ENCODE assay signal across 22 mouse cellular contexts in the genomic region with DNA sequence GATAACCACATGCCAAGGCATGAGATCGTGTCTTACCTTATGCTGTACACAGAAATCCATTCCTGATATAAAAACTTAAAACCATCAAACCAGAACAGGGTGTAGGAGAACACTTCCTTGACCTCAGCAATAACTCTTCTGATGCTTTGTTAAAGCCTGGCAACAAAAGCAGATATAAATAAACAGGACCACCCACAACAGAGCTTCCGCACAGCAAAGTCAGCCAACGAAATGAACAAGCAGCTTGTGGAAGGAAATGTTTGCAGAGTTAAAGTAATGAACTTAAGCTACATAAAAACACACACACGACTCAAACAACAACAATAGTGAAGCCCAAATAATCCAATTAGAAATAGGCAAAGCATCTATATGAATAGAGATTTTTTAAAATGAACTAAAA. TPM values are rescaled to one million over a fixed set of nuclear protein-coding genes. Genes with fewer than 3 reads are reported as not detected.
A peak's percentile ranks its signal among the peaks of the same experiment; 100 is the strongest.
DNase-seq lines count a peak whose midpoint lies in the region; ATAC-seq lines count a peak whose summit lies in the region.
"Had no signal": no experiment of that assay in that cellular context is flagged by ENCODE, and none has a peak within 500 bp of the region (broad histone marks: within the 10 kb centered on the region; RNA-seq: fewer than 3 reads in every experiment).

No protein-coding gene starts in this region.

- WGBS in kidney, embryonic 16.5 days = 39% methylated on average over 4 of the region's 4 CpGs
- WGBS in kidney, embryonic 15.5 days = 39% methylated on average over 4 of the region's 4 CpGs

- ATAC-seq in kidney, embryonic 16.5 days (ENCODE audit: low FRiP score, low TSS enrichment) = no peak
- no peak for ATAC-seq in kidney, embryonic 15.5 days (replicated peaks; ENCODE audit: low FRiP score)
- ATAC-seq: CD4-positive, CD25-positive, alpha-beta regulatory T cell, adult 4 months; forebrain, embryonic 14.5 days; forebrain, postnatal 0 days had no signal

- peaks cover 22% of the 10 kb centered on the region for H3K4me1 ChIP-seq in kidney, embryonic 16.5 days (ENCODE audit: insufficient read depth, low read length)
- H3K4me1 ChIP-seq in kidney, embryonic 15.5 days = peaks cover 17% of the 10 kb centered on the region

- H3K27me3 ChIP-seq in kidney, embryonic 16.5 days (ENCODE audit: insufficient read depth, low read length) = no peaks in the 10 kb centered on the region
- no peaks in the 10 kb centered on the region for H3K27me3 ChIP-seq in kidney, embryonic 15.5 days
- H3K27me3 ChIP-seq: embryonic facial prominence, embryonic 12.5 days; embryonic facial prominence, embryonic 15.5 days; hindbrain, embryonic 12.5 days had no signal

- H3K4me3 ChIP-seq in kidney, embryonic 16.5 days (ENCODE audit: low read length) = no peak overlapping the region
- H3K4me3 ChIP-seq in kidney, embryonic 15.5 days (replicated peaks) = no peak overlapping the region
- H3K4me3 ChIP-seq: embryonic facial prominence, embryonic 12.5 days; embryonic facial prominence, embryonic 15.5 days; gastrocnemius, adult 2 months; hindbrain, embryonic 12.5 days had no signal

- H3K9ac ChIP-seq in kidney, embryonic 16.5 days (replicated peaks; ENCODE audit: low read length) = no peak overlapping the region
- no peak overlapping the region for H3K9ac ChIP-seq in kidney, embryonic 15.5 days
- H3K9ac ChIP-seq: embryonic facial prominence, embryonic 12.5 days; embryonic facial prominence, embryonic 15.5 days; forebrain, postnatal 0 days; hindbrain, embryonic 12.5 days had no signal

- 0 out of 2 replicates have a peak overlapping the region, but pooled peaks have one; percentile 6 for H3K27ac ChIP-seq in kidney, embryonic 16.5 days (ENCODE audit: low read length)
- H3K27ac ChIP-seq in kidney, embryonic 15.5 days = no peak overlapping the region
- H3K27ac ChIP-seq: embryonic facial prominence, embryonic 12.5 days; embryonic facial prominence, embryonic 15.5 days; gastrocnemius, adult 2 months; hindbrain, embryonic 12.5 days had no signal

- H3K36me3 ChIP-seq in kidney, embryonic 16.5 days (ENCODE audit: insufficient read depth, low read length) = no peaks in the 10 kb centered on the region
- no peaks in the 10 kb centered on the region for H3K36me3 ChIP-seq in kidney, embryonic 15.5 days
- H3K36me3 ChIP-seq: embryonic facial prominence, embryonic 12.5 days; embryonic facial prominence, embryonic 15.5 days; hindbrain, embryonic 12.5 days had no signal

- H3K4me2 ChIP-seq in kidney, embryonic 16.5 days (replicated peaks; ENCODE audit: low read depth, low read length) = no peak overlapping the region
- no peak overlapping the region for H3K4me2 ChIP-seq in kidney, embryonic 15.5 days
- H3K4me2 ChIP-seq: embryonic facial prominence, embryonic 12.5 days; embryonic facial prominence, embryonic 15.5 days; heart, embryonic 11.5 days; hindbrain, embryonic 12.5 days had no signal

- DNase-seq in kidney, postnatal 14 days = peak; percentile 47
- DNase-seq in kidney, adult 18-20 months = no peak
- DNase-seq in lung, postnatal 10 days = peak; percentile 34
- no peak for DNase-seq in lung, postnatal 25 days (ENCODE audit: low spot score)
- DNase-seq: adrenal gland, adult 2 months; adrenal gland, postnatal 14 days; cerebellum, adult 11 months; cerebellum, adult 2 months; cerebellum, adult 9-11 months; cerebellum, postnatal 25 days; forebrain, postnatal 0 days; gastrocnemius, adult 2 months; gastrocnemius, postnatal 14 days; heart, adult 11 months had no signal

- H3K9me3 ChIP-seq in kidney, embryonic 16.5 days (ENCODE audit: low read length) = no peaks in the 10 kb centered on the region; the same call in 1 of the 2 replicates
- H3K9me3 ChIP-seq in kidney, embryonic 15.5 days (replicated peaks) = no peaks in the 10 kb centered on the region
- H3K9me3 ChIP-seq: embryonic facial prominence, embryonic 12.5 days; embryonic facial prominence, embryonic 15.5 days; hindbrain, embryonic 12.5 days had no signal

RNA-seq across cellular contexts. Expression of gene Bach2, which starts 54.8 kb away (rescaled TPM):
- 7.9 and 9.8 TPM in 2 replicates for polyA plus RNA-seq in kidney, embryonic 16.5 days (2015; fragmentation: Nextera tagmentation; extraction: Ambion mirVana)
- 8.0 and 8.8 TPM in 2 replicates for polyA plus RNA-seq in kidney, embryonic 15.5 days (2015; fragmentation: Nextera tagmentation; extraction: Ambion mirVana)

Comparison
In these comparisons a context has a peak if more than half of its experiments do, and no peak if none do; other contexts are left out.
1. DNase-seq: peak in kidney, postnatal 14 days (single experiment) and lung, postnatal 10 days (single experiment); none in kidney, adult 18-20 months (single experiment) and lung, postnatal 25 days (single experiment).